Mouse (Mus musculus): ENCODE data around the gene R3hdm4. TPM values are rescaled to one million over a fixed set of nuclear protein-coding genes. Genes with fewer than 3 reads are reported as not detected.

Gene R3hdm4
- polyA plus RNA-seq, 1 experiment = 162 TPM

GRCm38 (mm10) chr10:79950661-79951060 is 29.7 kb upstream of the R3hdm4 start:
- 76% methylated on average over 18 of the region's 18 CpGs for WGBS
- no peaks in the 10 kb centered on the region for H3K27me3 ChIP-seq (ENCODE audit: control insufficient read depth, insufficient read depth, low read length)
- no peak for DNase-seq
- peaks cover 5% of the 10 kb centered on the region; the same call in 1 of the 2 replicates for H3K4me1 ChIP-seq (ENCODE audit: control insufficient read depth, insufficient read depth, low read length)
- no peak for TF ChIP-seq CTCF (IDR thresholded peaks at IDR 0.05; ENCODE audit: borderline replicate concordance, insufficient read depth, low read depth, low read length)
- no peak for TF ChIP-seq POLR2A (IDR thresholded peaks at IDR 0.05; ENCODE audit: borderline replicate concordance, insufficient read depth, low read length)
- no peak overlapping the region for H3K4me3 ChIP-seq (replicated peaks; ENCODE audit: insufficient read depth, low read depth, low read length)
- H3K27ac ChIP-seq (ENCODE audit: insufficient read depth, low read length) = no peak overlapping the region

GRCm38 (mm10) chr10:79949873-79950272 is 28.9 kb upstream of the R3hdm4 start:
- no peak overlapping the region for H3K4me3 ChIP-seq (replicated peaks; ENCODE audit: insufficient read depth, low read depth, low read length)
- peaks cover 5% of the 10 kb centered on the region for H3K4me1 ChIP-seq (ENCODE audit: control insufficient read depth, insufficient read depth, low read length)
- no peak for DNase-seq
- whole genome bisulfite sequencing = 92% methylated on average over 4 of the region's 4 CpGs
- TF ChIP-seq POLR2A (IDR thresholded peaks at IDR 0.05; ENCODE audit: borderline replicate concordance, insufficient read depth, low read length) = no peak
- no peak for TF ChIP-seq CTCF (IDR thresholded peaks at IDR 0.05; ENCODE audit: borderline replicate concordance, insufficient read depth, low read depth, low read length)
- no peak overlapping the region for H3K27ac ChIP-seq (ENCODE audit: insufficient read depth, low read length)
- no peaks in the 10 kb centered on the region for H3K27me3 ChIP-seq (ENCODE audit: control insufficient read depth, insufficient read depth, low read length)

GRCm38 (mm10) chr10:79947502-79947901 is 26.5 kb upstream of the R3hdm4 start:
- Histone ChIP-seq H3K27me3 (ENCODE audit: control insufficient read depth, insufficient read depth, low read length) (no peaks in the 10 kb centered on the region), H3K27ac (ENCODE audit: insufficient read depth, low read length) (no peak overlapping the region), H3K4me3 (replicated peaks; ENCODE audit: insufficient read depth, low read depth, low read length) (no peak overlapping the region), H3K4me1 (ENCODE audit: control insufficient read depth, insufficient read depth, low read length) (peaks cover 5% of the 10 kb centered on the region)
- WGBS = 88% methylated on average over 6 of the region's 6 CpGs
- TF ChIP-seq POLR2A (IDR thresholded peaks at IDR 0.05; ENCODE audit: borderline replicate concordance, insufficient read depth, low read length) = no peak
- no peak for TF ChIP-seq CTCF (IDR thresholded peaks at IDR 0.05; ENCODE audit: borderline replicate concordance, insufficient read depth, low read depth, low read length)
- DNase-seq = no peak

- Histone ChIP-seq H3K27me3 (ENCODE audit: control insufficient read depth, insufficient read depth, low read length) (no peaks in the 10 kb centered on the region), H3K4me1 (ENCODE audit: control insufficient read depth, insufficient read depth, low read length) (peaks cover 5% of the 10 kb centered on the region), H3K4me3 (replicated peaks; ENCODE audit: insufficient read depth, low read depth, low read length) (no peak overlapping the region), H3K27ac (ENCODE audit: insufficient read depth, low read length) (no peak overlapping the region)
- DNase-seq = no peak
- TF ChIP-seq POLR2A (IDR thresholded peaks at IDR 0.05; ENCODE audit: borderline replicate concordance, insufficient read depth, low read length) (no peak), CTCF (IDR thresholded peaks at IDR 0.05; ENCODE audit: borderline replicate concordance, insufficient read depth, low read depth, low read length) (no peak)
- WGBS = 70% methylated on average over 7 of the region's 7 CpGs
These were observed 25.8 kb upstream of the R3hdm4 start for GRCm38 (mm10) chr10:79946752-79947322.

DNA sequence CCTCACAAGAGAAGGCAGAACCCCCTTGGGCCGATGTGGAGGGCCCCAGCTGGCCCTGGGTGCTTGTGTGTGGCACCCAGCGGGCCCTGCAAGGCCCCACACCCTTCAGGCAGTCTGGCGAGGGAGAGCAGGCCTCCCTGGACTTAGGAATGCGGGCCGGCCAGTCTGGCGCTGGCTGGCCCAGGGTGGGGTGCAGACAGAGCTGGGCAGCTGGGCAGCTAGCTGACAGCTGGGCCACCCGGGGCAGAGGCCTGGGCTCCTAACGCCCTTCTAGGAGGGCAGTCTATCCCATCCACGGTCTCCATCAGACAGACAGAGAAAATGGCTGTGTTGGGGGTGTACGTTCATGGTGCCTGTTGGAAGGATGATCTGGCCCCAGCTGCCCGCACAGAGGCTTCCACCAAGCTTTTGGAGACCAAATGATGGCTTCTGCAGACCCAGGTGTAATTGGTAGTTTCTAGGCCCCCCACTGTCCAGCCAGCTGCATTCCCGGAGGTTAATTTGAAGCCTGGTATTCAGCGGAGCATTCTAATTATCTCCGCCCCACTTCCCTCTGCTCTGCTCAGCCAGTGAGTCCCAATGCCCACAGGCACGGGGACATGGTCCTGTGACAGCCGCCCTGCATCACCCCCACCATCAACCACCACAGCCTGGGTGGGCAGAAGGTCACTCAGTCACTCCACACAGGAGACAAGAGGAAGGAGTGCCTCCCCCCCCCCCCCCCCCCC is 24.7 kb upstream of the R3hdm4 start:
- no peak overlapping the region for H3K4me3 ChIP-seq (replicated peaks; ENCODE audit: insufficient read depth, low read depth, low read length)
- no peak overlapping the region for H3K27ac ChIP-seq (ENCODE audit: insufficient read depth, low read length)
- H3K27me3 ChIP-seq (ENCODE audit: control insufficient read depth, insufficient read depth, low read length) = no peaks in the 10 kb centered on the region
- peaks cover 5% of the 10 kb centered on the region for H3K4me1 ChIP-seq (ENCODE audit: control insufficient read depth, insufficient read depth, low read length)
- 37% methylated on average over 16 of the region's 16 CpGs for WGBS
- DNase-seq = no peak
- no peak for TF ChIP-seq POLR2A (IDR thresholded peaks at IDR 0.05; ENCODE audit: borderline replicate concordance, insufficient read depth, low read length)
- no peak for TF ChIP-seq CTCF (IDR thresholded peaks at IDR 0.05; ENCODE audit: borderline replicate concordance, insufficient read depth, low read depth, low read length)

DNA sequence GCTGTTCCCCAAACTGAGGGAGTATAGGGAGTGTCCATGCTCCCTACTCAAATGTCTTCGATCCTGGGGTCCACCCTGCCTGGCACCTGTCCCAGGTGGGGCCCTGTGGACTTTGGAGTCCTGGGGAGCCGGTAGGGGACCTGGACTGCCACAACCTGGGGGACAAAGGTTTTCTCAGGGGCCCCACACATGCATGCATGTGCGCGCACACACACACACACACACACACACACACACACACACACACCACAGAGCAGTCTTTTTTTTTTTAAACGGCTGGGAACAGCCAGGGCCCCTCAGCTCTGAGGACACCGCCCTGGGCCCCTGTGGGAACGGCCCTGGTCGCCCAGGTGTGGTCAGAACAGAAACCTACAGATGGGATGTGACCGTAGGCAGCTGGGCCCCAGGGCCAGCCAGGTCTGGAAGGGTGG is 22.5 kb upstream of the R3hdm4 start:
- no peak overlapping the region for H3K4me3 ChIP-seq (replicated peaks; ENCODE audit: insufficient read depth, low read depth, low read length)
- WGBS = 79% methylated on average over 9 of the region's 9 CpGs
- no peaks in the 10 kb centered on the region for H3K27me3 ChIP-seq (ENCODE audit: control insufficient read depth, insufficient read depth, low read length)
- no peak for DNase-seq
- TF ChIP-seq CTCF (IDR thresholded peaks at IDR 0.05; ENCODE audit: borderline replicate concordance, insufficient read depth, low read depth, low read length) (no peak), POLR2A (IDR thresholded peaks at IDR 0.05; ENCODE audit: borderline replicate concordance, insufficient read depth, low read length) (no peak)
- H3K27ac ChIP-seq (ENCODE audit: insufficient read depth, low read length) = no peak overlapping the region
- H3K4me1 ChIP-seq (ENCODE audit: control insufficient read depth, insufficient read depth, low read length) = peaks cover 5% of the 10 kb centered on the region

DNA sequence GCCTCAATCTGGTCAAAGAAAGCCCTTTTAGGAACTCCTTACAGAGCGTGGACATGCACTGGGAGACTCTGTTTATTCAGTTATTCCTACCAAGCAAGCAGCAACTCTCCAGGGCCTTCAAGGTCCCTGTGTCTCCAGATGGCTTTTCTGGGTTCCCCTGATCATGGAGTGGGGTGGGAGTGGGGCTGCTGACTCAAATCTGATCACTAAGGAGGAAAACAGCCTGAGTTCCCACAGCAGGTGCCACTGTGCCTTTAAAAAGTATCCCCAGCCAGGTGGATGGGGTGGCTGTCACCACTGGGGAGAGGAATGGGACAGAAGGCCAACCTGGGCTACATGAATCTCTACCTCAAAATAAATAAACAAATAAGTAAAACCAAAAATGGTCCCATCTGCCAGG is 22.0 kb upstream of the R3hdm4 start:
- 91% methylated on average over 1 of the region's 1 CpGs for WGBS
- TF ChIP-seq CTCF (IDR thresholded peaks at IDR 0.05; ENCODE audit: borderline replicate concordance, insufficient read depth, low read depth, low read length) (no peak), POLR2A (IDR thresholded peaks at IDR 0.05; ENCODE audit: borderline replicate concordance, insufficient read depth, low read length) (no peak)
- no peak overlapping the region for H3K4me3 ChIP-seq (replicated peaks; ENCODE audit: insufficient read depth, low read depth, low read length)
- no peaks in the 10 kb centered on the region for H3K27me3 ChIP-seq (ENCODE audit: control insufficient read depth, insufficient read depth, low read length)
- peaks cover 10% of the 10 kb centered on the region for H3K4me1 ChIP-seq (ENCODE audit: control insufficient read depth, insufficient read depth, low read length)
- no peak overlapping the region for H3K27ac ChIP-seq (ENCODE audit: insufficient read depth, low read length)
- no peak for DNase-seq

DNA sequence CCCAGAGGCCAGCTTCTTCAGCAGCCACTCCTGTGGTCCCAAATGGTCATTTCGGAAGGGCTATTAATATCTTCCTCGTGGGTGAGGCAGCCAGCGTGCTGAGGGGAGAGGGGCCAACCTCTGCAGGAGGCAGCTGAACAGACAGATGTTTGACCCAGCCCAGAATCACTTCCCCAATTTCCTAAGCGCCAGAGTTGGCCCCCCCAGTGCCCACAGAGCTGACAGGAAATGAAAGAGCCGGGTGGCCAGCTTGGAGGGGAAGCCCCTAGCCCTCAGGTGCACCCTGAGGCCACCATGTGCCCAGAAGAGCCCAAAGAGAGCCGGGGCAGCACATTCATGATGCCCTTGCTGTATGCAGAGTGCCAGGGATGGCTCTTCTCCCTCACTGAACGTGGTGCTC is 19.7 kb upstream of the R3hdm4 start:
- peaks cover 20% of the 10 kb centered on the region for H3K4me1 ChIP-seq (ENCODE audit: control insufficient read depth, insufficient read depth, low read length)
- DNase-seq = no peak
- H3K4me3 ChIP-seq (replicated peaks; ENCODE audit: insufficient read depth, low read depth, low read length) = no peak overlapping the region
- H3K27me3 ChIP-seq (ENCODE audit: control insufficient read depth, insufficient read depth, low read length) = no peaks in the 10 kb centered on the region
- no peak overlapping the region for H3K27ac ChIP-seq (ENCODE audit: insufficient read depth, low read length)
- WGBS = 43% methylated on average over 7 of the region's 7 CpGs
- TF ChIP-seq POLR2A (IDR thresholded peaks at IDR 0.05; ENCODE audit: borderline replicate concordance, insufficient read depth, low read length) (no peak), CTCF (IDR thresholded peaks at IDR 0.05; ENCODE audit: borderline replicate concordance, insufficient read depth, low read depth, low read length) (no peak)

Data from cerebellum, adult 2 months (tissue).